Mouse (Mus musculus) c-Kit-positive CD71-positive TER-119-positive erythroid progenitor cells, embryonic 14.5 days (primary cell): ENCODE data around the gene Frmd4a.
"Not testable (repeated sequence)": the region's sequence is repeated elsewhere in the genome, so short reads cannot be mapped to it uniquely, and the experiment has no call there.

Source experiments
- DNase-seq: peaks from one replicate; pipeline ENCODE4 v3.0.0-alpha.2; 2013; ENCODE audit warnings: low spot score

The Frmd4a gene

DNA sequence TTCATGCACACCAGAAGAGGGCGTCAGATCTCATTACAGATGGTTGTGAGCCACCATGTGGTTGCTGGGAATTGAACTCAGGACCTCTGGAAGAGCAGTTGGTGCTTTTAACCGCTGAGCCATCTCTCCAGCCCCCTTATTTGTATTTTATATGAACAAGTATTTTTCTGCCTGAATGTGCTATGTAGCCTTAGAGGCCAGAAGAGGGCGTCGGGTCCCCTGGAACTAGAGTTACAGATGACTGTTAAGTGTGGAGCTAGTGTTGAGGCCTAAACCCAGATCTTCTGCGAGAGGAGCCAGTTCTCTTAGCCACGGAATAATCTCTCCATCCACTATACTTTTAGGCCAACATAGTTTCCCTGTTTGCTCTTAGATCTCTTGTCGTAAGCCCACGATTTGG, 320.8 kb downstream of the Frmd4a start:
- DNase-seq: not testable (repeated sequence)

DNA sequence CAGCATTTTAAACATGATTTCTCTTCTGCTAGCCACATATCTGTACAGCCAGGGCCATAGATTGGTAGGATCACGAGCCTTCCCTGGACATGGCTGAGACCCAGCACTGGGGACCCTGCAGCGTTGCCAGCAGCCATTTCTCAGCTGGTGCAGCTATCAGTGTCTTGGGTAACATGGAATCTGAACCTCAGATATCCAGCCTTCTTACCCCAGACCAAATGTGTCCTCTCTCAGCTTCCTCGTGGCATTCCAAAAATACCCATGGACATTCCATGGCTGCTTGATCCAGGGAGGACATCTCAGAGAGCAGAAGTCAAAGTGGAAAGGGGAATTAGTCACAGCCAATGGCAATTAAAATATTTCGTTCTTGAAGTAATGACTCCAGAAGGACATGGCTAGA, 321.6 kb downstream of the Frmd4a start:
- DNase-seq: no peak

DNA sequence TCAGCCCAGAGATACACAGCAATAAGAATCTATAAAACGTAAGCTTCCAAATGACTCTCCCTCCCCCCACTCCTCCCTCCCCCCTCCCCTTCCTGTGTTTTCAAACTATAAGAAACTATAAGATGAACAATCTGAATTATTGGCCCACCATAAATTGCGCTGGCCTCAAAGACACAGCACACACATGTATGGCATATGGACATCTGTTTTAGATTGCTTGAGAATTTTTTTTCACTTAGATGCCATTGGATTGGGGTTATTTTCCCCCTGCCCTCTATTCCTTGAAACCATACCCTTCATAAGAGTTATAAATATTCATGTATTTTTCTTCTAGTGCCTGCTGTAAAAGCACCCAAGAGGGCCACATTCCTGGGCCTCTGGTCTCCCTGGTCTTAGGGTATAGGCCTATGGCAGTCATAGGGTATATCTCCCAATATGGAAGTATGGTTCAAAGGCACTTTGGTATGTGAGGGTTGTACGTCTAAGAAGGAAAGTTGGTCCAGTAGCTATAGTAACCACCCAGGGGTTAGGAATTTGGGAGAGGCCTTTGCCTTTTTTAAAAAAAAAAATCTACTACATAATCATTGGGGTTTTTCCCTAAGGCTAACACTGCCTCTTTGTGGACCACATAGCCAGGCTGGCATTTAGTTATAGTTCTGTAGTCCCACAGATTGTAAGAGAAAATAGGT, 322.2 kb downstream of the Frmd4a start:
- no peak for DNase-seq

DNA sequence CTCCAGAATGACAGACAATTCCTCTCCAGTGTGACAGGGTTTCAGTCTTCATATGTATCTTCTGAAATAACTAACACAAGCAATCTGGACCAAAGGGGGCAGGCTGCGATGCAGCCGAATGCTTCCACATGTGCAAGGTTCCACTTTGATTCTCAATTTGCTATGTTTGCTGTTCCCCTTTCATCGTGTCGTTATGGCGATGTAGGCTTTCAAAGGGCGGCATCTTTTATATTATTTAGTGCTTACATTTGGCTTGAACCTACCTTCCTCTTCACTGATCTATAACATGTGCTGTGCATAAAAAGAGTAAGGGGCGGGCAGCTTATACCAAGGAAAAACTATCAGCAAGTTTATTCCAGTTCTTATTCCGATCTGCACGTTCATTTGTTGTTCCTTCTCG, 322.9 kb downstream of the Frmd4a start:
- no peak for DNase-seq

DNA sequence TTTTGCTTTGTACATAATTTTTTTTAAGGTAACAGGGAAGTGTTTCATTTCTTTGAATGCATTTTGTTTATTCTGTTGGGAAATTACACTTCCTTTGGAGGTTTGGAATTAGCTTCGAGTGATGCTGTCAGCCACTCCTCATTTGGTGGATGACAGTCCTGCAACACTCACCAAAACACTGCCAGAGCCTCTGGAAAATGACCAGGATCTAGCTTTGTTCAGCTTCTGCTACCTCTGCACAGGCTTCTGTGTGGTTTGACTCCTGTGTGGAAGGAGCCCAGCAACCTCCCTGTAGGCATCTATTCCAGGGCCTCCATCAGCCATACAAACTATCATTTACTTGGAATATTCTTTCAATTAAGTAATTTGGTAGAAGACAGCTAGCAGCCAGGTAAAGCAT, 323.6 kb downstream of the Frmd4a start:
- DNase-seq: no peak

DNA sequence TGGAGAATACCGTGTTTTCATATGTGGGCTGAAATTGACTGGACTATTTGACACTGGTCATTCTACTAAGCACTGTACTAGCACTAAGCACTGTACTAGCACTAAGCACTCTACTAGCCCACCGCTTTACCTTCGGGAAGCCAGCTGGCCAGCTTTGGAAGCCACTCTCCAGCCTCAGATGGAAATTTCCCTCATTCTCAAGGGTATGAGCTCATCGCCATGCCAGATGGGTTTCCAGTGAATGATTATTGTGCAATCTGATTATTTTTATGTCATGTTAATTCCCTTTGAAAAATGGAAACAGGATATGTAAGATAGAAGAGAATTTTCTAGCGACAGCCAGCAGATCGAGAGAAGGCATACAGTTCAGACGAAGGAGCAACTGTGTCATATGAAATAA, 324.5 kb downstream of the Frmd4a start:
- no peak for DNase-seq

DNA sequence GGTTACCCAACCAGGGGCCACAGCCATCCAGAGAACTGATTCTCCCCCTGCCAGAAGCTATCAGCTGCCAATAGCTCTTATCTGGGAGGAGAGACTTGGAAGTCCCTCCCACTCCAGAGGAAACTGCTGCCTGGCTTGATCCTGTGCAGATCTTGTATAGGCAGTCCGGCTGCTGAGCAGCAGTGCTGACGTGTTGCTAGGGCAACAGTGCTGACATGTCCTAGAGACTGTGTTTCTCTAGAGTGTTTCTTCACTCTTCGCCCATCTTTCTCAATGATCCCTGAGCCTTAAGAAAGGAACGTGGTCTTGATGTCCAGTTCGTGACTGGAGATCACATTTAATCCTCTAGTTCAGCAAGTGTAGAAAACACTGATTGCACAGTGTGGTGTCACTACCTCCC, 326.9 kb downstream of the Frmd4a start:
- no peak for DNase-seq

DNA sequence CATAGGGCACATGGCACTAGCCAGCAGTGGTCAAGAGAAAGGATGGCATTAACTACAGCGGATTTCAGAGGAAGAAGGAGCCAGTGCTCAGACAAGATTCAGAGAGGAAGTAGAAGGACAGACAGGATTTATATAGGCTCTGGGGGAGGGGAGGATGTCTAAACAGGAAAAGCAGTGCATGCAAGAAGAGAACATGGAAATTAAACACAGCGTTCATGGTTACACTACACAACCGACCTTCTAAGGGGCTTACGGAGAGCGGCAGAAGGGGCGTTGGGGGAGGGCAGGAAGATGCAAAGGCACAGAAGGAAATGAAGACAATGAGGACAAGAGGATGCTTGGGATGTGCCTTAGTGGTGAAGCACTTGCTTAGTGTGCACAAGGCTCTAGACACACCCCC, 328.7 kb downstream of the Frmd4a start:
- no peak for DNase-seq

DNA sequence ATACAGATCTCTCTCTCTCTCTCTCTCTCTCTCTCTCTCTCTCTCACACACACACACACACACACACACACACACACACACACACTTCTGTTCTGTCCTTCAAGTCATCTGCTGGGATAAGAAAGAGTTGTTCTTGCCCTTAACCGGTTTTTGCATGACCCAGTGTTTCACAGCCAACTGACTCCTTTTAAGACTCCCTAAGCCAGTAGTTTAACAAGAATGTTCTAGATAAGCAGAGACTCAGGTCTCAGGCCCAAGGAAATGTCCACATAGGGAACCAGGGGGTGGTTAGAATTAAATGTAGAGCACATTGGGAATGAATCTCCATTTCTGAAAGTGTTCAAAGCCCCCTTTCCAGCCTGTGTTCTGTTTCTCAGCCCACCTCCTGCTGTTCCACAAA, 329.4 kb downstream of the Frmd4a start:
- DNase-seq: no peak

DNA sequence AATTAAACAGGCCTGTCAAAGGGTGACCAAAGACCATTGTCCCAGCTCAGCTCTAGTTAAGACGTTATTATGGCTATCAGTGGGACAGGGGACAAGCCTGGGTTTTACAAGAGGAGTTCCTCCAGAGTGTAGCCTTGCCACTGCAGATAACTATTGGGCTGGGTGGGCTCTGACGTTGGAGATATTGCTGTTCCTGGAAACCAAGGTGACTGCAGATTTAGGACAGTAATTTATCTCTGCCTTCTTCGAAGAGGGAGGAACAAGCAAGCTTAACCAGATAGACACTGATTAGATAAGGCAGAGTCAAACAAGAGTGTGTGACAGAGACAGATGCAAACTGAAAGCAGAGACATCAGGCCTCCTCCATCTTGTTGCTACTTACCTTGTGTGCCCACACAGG, 330.3 kb downstream of the Frmd4a start:
- peak; percentile 34 for DNase-seq

DNA sequence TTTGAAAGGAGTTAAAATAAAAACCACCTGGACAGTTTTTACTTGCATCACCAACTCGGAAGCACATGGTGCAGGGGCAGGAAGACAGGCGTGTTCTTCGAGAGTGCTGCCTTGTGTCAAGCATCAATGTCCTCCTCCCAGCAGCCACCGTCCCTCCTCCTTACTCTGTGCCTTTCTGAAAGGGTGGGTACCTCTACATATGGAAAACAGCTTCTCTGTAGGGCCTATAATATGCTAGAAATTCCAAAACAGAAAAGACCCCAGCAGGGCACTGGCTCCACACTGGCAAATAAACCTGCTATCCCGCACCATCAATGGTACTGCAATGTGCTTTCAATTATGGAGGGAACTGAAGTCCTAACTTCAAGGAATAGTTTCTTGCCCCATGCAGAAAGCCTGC, 331.0 kb downstream of the Frmd4a start:
- no peak for DNase-seq

DNA sequence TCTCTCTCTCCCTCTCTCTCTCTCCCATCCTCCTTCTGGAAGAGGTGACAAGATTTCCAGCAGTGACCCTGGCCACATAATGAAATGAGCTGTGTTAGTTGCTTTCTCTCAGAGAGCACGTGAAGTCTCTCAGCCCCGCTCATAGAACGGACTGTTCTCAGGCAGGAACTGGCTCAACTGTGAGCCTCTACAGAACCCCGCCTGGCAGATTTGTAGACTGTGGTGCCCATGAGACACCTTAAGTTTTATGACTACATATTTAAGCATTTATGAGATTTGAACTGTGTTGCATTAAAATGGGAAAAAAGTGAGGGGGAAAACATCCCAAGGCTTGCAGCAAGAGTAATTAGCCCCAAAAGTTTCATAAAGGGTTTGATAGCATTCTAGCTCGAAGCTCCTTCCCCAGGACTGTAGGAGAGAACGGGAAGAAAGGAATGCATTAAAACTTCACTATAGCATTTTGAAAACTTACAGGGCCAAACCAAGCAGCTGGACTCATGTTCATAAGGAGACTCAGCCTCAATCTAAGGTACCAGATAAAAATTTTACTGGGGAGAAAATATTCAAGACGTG, 339.4 kb downstream of the Frmd4a start:
- no peak for DNase-seq

DNA sequence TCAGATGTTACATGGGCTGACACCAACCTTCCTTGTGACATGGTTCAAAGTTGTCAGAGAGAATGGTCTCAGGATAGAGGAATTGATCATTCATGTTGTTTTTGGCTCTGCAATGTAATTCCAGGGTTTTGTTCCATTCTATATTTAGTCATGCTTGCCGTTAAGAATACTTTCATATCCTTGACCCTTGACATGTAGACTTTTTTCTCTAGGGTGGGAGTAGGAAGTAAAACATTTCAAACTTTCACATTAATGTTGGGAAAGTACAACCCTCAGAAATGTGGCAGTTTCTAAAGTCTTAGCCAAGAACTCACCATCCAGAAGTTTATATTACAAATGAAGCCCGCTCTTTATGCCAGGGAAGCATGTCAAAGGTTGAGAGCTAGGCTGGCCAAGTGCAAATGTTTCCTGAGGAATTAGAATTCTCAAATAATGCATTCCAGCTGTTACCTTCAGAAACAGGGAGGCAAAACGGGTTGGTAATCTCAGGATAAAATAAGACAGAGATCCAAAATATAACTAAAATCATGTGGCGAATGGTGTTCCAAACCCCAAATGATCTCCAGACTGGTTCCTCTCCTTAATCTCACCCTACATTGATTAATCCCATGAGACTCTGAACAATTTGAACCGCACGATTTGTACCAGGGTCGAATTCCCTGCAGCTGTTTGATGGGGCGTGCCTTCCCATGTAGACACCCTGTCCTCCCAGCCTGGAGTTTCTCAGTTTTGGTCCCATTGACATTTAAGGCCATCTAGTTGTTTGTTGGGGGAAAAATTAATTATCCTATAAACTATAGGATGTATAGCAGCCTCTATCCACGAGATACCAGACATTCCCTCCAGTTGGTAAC, 344.7 kb downstream of the Frmd4a start:
- DNase-seq: no peak

DNA sequence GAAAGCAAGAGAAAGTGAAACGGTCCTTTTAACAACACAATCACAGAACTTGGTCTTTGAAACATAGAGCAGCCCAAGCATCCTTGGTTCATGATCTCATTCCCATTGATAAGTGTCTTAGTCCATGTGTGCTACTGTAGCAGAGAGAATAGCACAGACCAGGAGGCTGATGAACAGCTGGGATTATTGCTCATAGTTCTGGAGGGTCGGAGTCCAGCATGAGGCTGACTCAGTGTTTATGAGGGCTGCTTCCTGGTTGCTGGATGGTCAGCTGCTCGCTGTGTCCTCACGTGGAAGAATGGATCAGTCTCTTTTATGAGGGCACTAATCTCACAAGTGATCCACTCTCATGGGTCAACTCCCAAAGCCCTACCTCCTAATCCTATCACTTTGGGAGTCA, 347.4 kb downstream of the Frmd4a start:
- no peak for DNase-seq

DNA sequence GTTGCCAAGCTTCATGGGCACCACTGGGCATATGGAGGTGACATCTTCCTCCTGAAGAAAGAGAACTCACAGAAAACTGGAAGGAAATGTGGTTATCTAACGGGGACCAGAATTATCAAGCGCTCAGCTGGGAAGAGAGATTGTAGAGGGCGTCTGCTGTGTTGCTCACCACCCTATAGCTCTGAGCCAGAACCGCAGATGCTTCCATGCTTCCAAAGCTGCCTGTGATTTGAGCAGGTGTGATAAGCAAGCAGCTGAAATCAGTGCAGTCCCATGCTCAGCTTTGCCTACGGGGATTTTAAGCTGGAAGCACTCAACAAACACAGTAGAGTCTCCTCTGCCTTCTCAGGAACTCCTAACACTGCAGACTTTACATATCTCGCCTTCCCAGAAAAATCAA, 351.0 kb downstream of the Frmd4a start:
- DNase-seq: no peak

DNA sequence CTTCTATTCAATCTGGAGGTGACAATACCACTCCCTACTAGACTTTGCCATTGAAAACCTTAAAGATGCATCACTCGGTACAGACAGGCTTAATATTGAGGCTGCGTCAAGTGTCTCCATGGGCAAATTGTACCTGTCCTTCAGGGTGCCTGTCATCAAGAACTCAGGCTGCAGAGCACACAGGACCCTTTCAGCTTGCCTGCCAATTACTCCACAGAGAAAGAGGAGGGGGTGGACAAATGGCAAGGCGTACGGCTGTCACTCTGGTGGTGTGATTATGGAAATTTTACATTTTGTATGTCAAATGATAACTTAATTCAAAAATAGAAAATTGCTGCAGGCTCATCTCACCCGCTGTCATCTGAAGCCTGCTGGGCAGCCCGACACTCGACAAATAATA, 353.0 kb downstream of the Frmd4a start:
- DNase-seq: no peak

DNA sequence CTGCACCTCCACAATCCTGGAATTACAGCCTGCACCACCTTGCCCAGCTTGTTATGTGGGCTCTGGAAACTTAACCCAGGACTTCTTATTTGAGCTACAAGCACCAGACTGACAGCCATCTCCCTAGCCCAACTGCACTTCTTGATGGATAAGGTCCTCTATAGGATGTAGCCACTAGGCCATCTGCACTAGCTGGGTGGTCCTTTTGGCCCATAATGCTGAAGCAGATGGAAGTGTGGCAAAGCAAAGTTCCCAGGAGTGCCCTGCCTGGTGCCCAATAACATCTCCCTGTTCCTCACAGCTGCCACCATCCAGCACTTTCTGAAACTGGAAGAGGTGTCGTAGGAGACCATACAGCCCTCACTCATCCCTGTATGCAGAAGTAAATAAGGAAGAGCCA, 353.8 kb downstream of the Frmd4a start:
- no peak for DNase-seq

DNA sequence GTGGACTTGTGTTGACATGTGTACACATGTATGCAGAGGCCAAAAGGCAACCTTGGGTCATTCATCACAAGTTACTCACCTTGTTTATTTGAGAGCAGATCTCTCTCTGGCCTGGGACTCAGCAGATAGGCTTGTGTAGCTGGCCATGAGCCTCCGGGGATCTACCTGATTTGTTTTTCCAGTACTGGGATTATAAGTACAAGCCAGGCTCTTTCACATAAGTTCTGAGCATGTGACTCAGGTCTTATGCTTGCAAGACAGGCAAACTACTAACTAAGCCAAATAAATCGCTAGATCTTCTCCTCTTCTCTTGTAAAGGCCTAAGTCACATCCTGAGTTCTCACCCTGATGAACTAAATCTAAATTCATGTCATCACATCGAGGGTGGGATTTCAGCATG, 361.3 kb downstream of the Frmd4a start:
- no peak for DNase-seq

DNA sequence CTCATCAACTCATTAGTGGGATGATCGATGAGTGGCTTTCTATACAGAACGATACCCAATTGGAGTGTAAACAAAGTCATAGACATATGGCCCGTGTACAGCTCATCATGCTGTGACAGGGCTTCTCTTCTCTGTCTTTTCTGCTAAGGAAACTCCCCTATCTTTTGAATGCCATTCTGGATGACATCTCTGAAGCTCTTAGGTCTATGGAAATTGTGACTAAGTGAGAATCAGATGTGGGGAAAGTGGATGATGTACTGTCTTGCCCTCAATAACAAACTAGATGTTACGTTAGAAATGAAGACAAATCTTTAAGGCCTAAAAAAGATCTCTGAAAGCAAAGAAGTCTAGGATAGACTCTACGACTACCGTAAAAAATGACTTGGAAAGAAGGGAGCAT, 362.9 kb downstream of the Frmd4a start:
- no peak for DNase-seq

DNA sequence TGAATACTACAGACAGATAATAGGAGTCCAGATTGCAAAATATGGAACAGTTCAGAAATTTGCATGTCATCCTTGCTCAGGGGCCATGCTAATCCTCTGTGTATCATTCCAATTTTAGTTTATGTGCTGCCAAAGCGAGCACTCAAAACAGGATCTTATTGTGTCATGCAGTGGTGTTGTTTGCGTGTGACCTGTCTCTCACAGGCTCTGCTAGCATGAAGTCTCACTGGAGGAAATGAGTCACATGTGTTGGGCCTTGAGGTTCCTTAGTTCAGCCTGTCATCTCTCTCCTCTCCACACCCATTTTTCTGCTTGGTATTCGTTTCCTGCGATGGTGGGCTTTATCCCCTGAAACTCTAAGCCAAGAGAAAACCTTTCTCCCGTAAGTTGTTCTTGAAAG, 363.4 kb downstream of the Frmd4a start:
- no peak for DNase-seq

DNA sequence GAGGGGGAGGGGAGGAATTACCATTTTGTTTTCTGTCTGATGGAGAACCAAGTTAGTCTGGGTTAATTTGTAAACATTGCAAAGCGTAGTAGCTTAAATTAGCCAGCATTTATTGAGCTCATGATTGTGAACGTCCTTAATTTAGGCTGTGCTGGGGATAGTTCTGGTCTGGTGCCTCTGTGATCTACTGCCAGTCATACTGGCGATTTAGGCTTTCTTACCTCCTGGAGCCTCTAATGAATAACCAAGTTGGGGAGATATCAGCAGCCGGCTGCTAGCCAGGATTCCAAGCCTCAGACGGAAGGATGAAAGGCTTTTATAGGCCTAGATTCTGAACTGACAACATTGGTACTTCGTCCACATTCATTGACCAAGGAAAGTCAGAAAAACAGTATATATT, 369.0 kb downstream of the Frmd4a start:
- DNase-seq: no peak

DNA sequence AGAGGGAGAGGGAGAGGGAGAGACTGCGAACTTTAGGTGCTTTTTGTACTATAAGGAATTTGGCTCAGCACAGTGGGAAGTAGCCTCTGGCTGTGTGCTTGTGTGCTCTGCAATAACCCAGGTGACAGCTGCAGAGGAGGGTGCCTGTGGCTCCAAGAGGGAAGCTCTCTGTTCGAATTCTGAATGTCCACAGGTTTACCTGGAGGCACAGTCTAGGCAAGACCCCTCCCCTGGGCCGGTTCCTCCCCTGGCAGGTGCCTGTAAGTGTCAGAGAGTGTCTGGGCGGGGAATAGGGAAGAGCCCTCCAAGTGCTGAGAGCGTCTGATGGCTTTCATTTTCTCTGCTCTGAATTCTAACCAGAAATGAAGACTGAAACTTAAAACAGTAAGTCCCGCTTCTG, 371.8 kb downstream of the Frmd4a start:
- DNase-seq: no peak

DNA sequence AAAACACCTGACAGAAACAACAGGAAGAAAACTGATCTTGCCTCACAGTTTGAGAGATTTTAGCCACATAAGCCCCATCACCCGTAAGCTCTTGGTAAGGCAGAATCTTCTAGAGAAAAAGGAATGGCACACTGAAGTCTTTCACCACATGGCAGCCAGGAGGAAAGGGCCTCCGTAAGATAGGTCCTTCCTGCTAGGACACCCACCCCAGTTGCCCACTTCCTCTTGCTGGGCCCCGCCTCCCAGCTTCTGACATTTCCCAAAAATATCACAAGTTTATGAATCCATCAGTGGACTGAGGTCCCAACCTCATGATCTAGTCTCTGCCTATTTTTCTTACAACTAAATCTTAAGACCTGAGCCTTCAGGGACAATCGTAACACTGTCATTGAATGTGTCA, 373.6 kb downstream of the Frmd4a start:
- no peak for DNase-seq
